Mouse (Mus musculus) liver, embryonic 15.5 days (tissue): ENCODE data around the gene Bod1. TPM values are rescaled to one million over a fixed set of nuclear protein-coding genes. Genes with fewer than 3 reads are reported as not detected.
A peak's percentile ranks its signal among the peaks of the same experiment; 100 is the strongest.

Experiments
- ATAC-seq: fragments of 200-750 bp; cut with Nextera tagmentation; 2 replicates; pipeline ENCODE4 v1.8.0; 2017; ENCODE audit warnings: moderate number of reproducible peaks, mild to moderate bottlenecking, moderate library complexity; ENCODE audit not compliant: insufficient read depth
- H3K27ac ChIP-seq: fragments of 300-500 bp; sonication (generic); replicated peaks from 2 replicates; pipeline ENCODE4 v1.5.1; 2015; ENCODE audit warnings: mild to moderate bottlenecking, inconsistent platforms
- H3K27me3 ChIP-seq: fragments of 300-500 bp; sonication (generic); 2 replicates; pipeline ENCODE4 v1.6.1; 2015; ENCODE audit warnings: mild to moderate bottlenecking, inconsistent platforms
- H3K36me3 ChIP-seq: fragments of 300-500 bp; sonication (generic); replicated peaks from 2 replicates; pipeline ENCODE4 v1.6.1; 2015; ENCODE audit warnings: moderate library complexity, mild to moderate bottlenecking, inconsistent platforms
- H3K4me1 ChIP-seq: fragments of 300-500 bp; sonication (generic); replicated peaks from 2 replicates; pipeline ENCODE4 v1.6.1; 2015; ENCODE audit warnings: inconsistent platforms
- H3K4me2 ChIP-seq: fragments of 300-500 bp; sonication (generic); 2 replicates; pipeline ENCODE4 v1.6.1; 2015; ENCODE audit warnings: moderate library complexity, mild to moderate bottlenecking, inconsistent platforms
- H3K4me3 ChIP-seq: fragments of 300-500 bp; sonication (generic); replicated peaks from 2 replicates; pipeline ENCODE4 v1.5.1; 2015; ENCODE audit warnings: mild to moderate bottlenecking, inconsistent platforms
- H3K9ac ChIP-seq: fragments of 300-500 bp; sonication (generic); 2 replicates; pipeline ENCODE4 v1.6.1; 2015; ENCODE audit warnings: moderate library complexity, mild to moderate bottlenecking, inconsistent platforms
- H3K9me3 ChIP-seq: fragments of 300-500 bp; sonication (generic); replicated peaks from 2 replicates; pipeline ENCODE4 v1.6.1; 2016; ENCODE audit warnings: inconsistent platforms
- WGBS: fragments of 180-500 bp; shearing (Covaris S2); methylation state at CpG from one replicate; pipeline ENCODE4 v1.1.7; 2015; ENCODE audit warnings: mixed read lengths; ENCODE audit not compliant: insufficient replicate concordance; 5-methylcytosine and 5-hydroxymethylcytosine counted together
- polyA plus RNA-seq: library from polyadenylated mRNA; unstranded; fragments of >200 nt; fragmentation: Nextera tagmentation; extraction: Ambion mirVana; gene quantifications from 2 replicates; pipeline ENCODE4 v1.2.1, GENCODE M21; 2015

The Bod1 gene
- polyA plus RNA-seq: 11.8 and 13.1 TPM in 2 replicates

- H3K36me3 ChIP-seq: peaks cover 21% of the 10 kb centered on the region
- H3K4me3 ChIP-seq: peak within 1 kb of the TSS; percentile 77
- peaks cover 25% of the 10 kb centered on the region for H3K4me1 ChIP-seq
- ATAC-seq: peak; percentile 90
- H3K9me3 ChIP-seq: no peaks in the 10 kb centered on the region
- under 1% methylated on average over 75 of the region's 76 CpGs for WGBS
- H3K27me3 ChIP-seq: no peaks in the 10 kb centered on the region
- H3K9ac ChIP-seq: peak within 1 kb of the TSS; percentile 79
- H3K27ac ChIP-seq: no peak within 1 kb of the TSS
- H3K4me2 ChIP-seq: peak within 1 kb of the TSS; percentile 73
Measured at GRCm38 (mm10) chr11:31671354-31672169, at the start of gene Bod1. TSS of gene Bod1 (minus strand) at chr11:31671885.

DNA sequence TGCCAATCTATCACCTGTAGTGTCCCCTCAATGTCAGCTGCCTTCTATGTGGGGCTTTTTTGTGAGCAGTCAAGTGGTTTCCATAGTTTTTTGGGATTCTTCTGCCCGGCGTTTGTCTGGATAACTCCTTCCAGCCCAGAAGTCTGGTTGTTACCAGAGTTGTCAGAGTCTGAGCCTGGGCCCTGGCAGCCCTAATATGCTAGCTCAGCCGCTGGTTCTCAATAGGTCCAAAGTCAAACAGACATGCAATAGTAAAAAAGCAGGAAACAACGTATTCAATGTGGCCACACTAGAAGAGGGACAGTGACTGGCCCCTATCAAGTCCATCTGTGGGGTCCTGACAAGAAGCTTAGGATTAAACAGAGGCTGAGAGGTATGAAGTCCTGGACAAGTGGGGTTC is 47.4 kb upstream of the Bod1 start:
- no peak for ATAC-seq
- Histone ChIP-seq H3K4me3 (no peak overlapping the region), H3K4me1 (peaks cover 13% of the 10 kb centered on the region), H3K36me3 (no peaks in the 10 kb centered on the region), H3K27ac (no peak overlapping the region), H3K27me3 (0 out of 2 replicates have a peak, but pooled peaks cover 10% of the 10 kb centered on the region), H3K9me3 (no peaks in the 10 kb centered on the region), H3K9ac (no peak overlapping the region), H3K4me2 (no peak overlapping the region)
- WGBS: 67% methylated on average over 4 of the region's 4 CpGs

DNA sequence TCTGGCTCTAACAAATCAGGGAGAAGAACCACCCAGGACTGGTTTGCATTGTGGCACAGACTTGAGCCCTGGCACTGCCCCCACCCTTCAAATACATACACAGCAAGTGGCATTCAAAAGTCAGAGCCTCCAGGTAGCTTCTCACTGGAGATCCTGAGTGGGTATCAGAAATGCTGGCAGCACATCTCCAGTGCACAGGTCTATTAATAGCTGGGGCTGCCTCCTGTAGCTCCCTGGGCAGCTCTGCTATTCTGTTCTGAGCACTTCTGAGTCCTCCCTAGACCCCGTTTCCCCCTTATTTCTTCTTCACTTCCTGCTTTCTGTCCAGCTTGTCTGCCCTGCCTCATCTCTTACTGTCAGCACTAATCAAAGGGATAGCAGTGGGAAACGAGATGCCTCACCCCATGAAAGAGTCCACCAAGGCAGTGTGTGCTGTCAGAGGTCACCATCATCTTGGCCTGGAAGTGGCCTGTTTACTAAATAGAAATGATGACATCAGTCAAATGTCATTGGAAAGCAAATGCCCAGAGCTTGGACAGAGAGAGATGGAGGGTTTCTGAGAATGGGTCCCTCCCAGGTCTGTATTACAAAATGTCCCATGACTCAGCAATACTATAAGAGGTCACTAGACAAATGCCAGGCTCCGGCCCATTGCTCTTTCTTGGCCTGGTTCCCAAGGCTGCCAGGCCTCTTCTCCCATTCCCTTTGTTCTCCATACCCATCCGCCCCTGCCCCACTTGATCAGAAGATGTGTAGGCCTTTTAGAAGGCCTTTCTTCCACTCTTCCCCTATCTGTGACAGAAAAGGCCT is 46.4 kb upstream of the Bod1 start:
- Histone ChIP-seq H3K27ac (no peak overlapping the region), H3K4me3 (no peak overlapping the region), H3K27me3 (peaks cover 19% of the 10 kb centered on the region; the same call in 1 of the 2 replicates), H3K4me2 (no peak overlapping the region), H3K9ac (no peak overlapping the region), H3K4me1 (peaks cover 13% of the 10 kb centered on the region), H3K9me3 (no peaks in the 10 kb centered on the region), H3K36me3 (no peaks in the 10 kb centered on the region)
- WGBS: 39% methylated on average over 4 of the region's 4 CpGs
- no peak for ATAC-seq

DNA sequence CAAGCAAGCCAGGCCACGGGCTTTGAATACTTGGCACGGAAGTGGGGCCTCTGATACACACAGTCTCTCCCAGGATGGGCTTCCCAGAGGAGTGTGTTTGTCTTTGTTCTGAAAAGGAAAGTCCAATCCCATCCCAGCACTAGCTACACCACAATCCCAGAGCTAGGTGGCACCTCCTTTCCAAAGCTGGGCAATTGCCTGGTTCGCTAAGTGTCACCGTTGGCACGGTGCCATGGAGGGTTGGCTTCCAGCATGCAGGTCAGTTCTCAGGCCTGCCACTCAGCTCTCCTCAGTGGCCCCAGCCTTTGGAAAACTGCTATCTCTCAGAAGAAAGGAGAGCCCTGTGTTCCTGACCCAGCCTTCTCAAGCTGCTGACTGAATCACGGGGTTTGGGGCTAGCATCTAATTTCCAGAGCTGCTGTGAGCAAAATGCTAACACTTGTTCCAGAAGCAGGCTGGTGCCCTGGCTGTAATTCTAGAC is 42.0 kb upstream of the Bod1 start:
- WGBS: 70% methylated on average over 6 of the region's 6 CpGs
- Histone ChIP-seq H3K9me3 (no peaks in the 10 kb centered on the region), H3K27me3 (peaks cover 35% of the 10 kb centered on the region), H3K27ac (peak overlapping the region; percentile 45; the same call in 1 of the 2 replicates), H3K4me2 (no peak overlapping the region), H3K4me1 (peaks cover 4% of the 10 kb centered on the region; the same call in 1 of the 2 replicates), H3K9ac (no peak overlapping the region), H3K4me3 (no peak overlapping the region), H3K36me3 (no peaks in the 10 kb centered on the region)
- ATAC-seq: no peak

DNA sequence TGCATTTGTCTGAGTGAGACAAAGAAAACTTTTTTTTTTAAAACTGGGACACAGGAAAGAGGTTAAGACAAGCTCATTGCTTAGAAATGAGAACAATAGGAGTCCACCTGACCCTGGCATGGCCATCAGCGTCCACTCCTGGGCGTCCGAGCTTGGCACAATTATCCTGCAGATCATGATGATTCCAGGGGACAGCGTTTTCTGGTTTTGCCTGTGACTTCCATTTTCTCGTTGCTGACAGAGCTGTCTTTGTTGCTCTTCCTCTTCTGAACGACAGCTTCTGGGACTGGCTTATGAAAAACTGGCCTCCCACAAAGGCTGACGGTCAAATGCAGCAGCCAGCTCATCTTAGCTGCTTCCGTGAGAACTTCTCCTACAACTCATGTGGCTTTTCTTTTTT is 41.4 kb upstream of the Bod1 start:
- no peaks in the 10 kb centered on the region for H3K36me3 ChIP-seq
- H3K27ac ChIP-seq: no peak overlapping the region
- H3K9ac ChIP-seq: no peak overlapping the region
- H3K27me3 ChIP-seq: peaks cover 35% of the 10 kb centered on the region
- no peaks in the 10 kb centered on the region for H3K9me3 ChIP-seq
- 37% methylated on average over 8 of the region's 8 CpGs for WGBS
- H3K4me3 ChIP-seq: no peak overlapping the region
- ATAC-seq: no peak
- no peak overlapping the region for H3K4me2 ChIP-seq
- peaks cover 3% of the 10 kb centered on the region; the same call in 1 of the 2 replicates for H3K4me1 ChIP-seq

GRCm38 (mm10) chr11:31707771-31708170 is 36.1 kb upstream of the Bod1 start:
- Histone ChIP-seq H3K27me3 (peaks cover 13% of the 10 kb centered on the region; the same call in 1 of the 2 replicates), H3K9ac (no peak overlapping the region), H3K36me3 (no peaks in the 10 kb centered on the region), H3K4me1 (peaks cover 5% of the 10 kb centered on the region; the same call in 1 of the 2 replicates), H3K4me3 (no peak overlapping the region), H3K27ac (no peak overlapping the region), H3K9me3 (0 out of 2 replicates have a peak, but pooled peaks cover 4% of the 10 kb centered on the region), H3K4me2 (no peak overlapping the region)
- no peak for ATAC-seq

DNA sequence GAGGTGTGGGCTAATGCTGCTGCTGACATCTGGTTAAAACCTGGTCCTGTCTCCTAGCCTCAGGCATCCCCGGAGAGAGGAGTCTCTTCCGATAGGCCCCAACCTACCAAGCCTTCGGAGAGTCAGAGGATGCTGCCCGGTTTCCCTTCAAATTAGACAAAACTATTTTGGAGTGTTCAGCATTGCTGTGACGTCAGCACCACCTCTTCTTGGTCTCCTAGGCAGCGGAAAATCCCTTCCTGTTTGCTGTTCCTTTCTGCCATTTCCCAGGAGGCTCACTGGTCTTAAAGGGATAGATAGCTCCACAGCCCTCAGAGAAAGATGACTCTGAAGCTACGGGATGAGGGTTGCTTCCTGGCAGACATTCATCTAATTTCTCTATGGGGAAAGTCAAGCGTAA is 31.5 kb upstream of the Bod1 start:
- Histone ChIP-seq H3K9me3 (0 out of 2 replicates have a peak, but pooled peaks cover 4% of the 10 kb centered on the region), H3K27me3 (0 out of 2 replicates have a peak, but pooled peaks cover 1% of the 10 kb centered on the region), H3K27ac (no peak overlapping the region), H3K9ac (no peak overlapping the region), H3K4me1 (peaks cover 5% of the 10 kb centered on the region; the same call in 1 of the 2 replicates), H3K36me3 (no peaks in the 10 kb centered on the region), H3K4me2 (no peak overlapping the region), H3K4me3 (no peak overlapping the region)
- 72% methylated on average over 8 of the region's 8 CpGs for WGBS
- no peak for ATAC-seq

- Histone ChIP-seq H3K27me3 (0 out of 2 replicates have a peak, but pooled peaks cover 3% of the 10 kb centered on the region), H3K36me3 (no peaks in the 10 kb centered on the region), H3K4me3 (no peak overlapping the region), H3K9ac (no peak overlapping the region), H3K27ac (no peak overlapping the region), H3K9me3 (no peaks in the 10 kb centered on the region), H3K4me1 (no peaks in the 10 kb centered on the region), H3K4me2 (no peak overlapping the region)
- 71% methylated on average over 3 of the region's 3 CpGs for WGBS
- no peak for ATAC-seq
Measured at GRCm38 (mm10) chr11:31701901-31702300, 30.2 kb upstream of the Bod1 start.

DNA sequence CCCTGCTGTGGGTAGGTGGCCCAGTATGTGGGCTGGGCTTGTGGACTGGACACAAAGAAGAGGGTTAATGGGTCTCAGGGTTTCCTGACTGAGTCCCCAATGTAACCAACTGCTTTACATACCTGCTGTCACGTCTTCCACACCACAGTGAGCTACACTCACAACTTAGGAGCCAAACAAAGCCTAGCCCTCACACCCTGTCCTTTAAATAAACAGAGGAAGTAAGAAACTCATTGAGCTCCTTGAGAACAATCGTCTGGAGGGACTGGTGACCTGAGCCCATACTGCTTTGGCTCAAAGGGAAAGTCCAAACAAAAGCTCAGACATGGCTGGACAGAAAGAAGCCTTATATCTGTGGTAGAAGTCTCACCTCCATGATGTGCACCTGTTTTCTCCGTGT is 27.8 kb upstream of the Bod1 start:
- Histone ChIP-seq H3K4me3 (no peak overlapping the region), H3K36me3 (no peaks in the 10 kb centered on the region), H3K27ac (no peak overlapping the region), H3K27me3 (0 out of 2 replicates have a peak, but pooled peaks cover 3% of the 10 kb centered on the region), H3K9ac (no peak overlapping the region), H3K4me2 (no peak overlapping the region), H3K9me3 (no peaks in the 10 kb centered on the region), H3K4me1 (no peaks in the 10 kb centered on the region)
- no peak for ATAC-seq
- whole genome bisulfite sequencing: 41% methylated on average over 3 of the region's 3 CpGs

DNA sequence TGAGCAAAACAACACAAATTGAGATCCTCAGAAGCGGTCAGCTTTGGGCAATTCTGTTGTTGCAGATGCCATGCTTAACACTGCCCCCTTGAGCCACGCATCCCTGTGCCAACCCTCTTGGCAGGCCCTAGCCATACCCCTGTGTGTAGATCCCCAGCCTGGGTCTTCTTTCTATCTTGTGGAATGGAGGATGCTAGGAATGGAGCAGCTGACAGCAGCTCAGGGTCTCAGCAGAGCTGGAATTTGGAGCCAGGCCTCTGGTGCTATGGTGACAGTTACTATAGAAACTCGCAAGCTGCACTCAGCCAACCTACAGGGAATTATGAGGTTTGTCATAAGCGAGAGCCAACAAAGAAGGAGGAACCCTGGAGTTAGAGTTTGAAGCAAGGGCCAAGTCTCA is 23.1 kb upstream of the Bod1 start:
- Histone ChIP-seq H3K27me3 (peaks cover 7% of the 10 kb centered on the region; the same call in 1 of the 2 replicates), H3K4me1 (no peaks in the 10 kb centered on the region), H3K27ac (no peak overlapping the region), H3K4me2 (no peak overlapping the region), H3K9me3 (0 out of 2 replicates have a peak, but pooled peaks cover 3% of the 10 kb centered on the region), H3K4me3 (no peak overlapping the region), H3K9ac (no peak overlapping the region), H3K36me3 (no peaks in the 10 kb centered on the region)
- ATAC-seq: no peak
- 72% methylated on average over 4 of the region's 4 CpGs for WGBS

GRCm38 (mm10) chr11:31694109-31694508 is 22.4 kb upstream of the Bod1 start:
- Histone ChIP-seq H3K9ac (no peak overlapping the region), H3K27ac (no peak overlapping the region), H3K27me3 (peaks cover 7% of the 10 kb centered on the region; the same call in 1 of the 2 replicates), H3K36me3 (no peaks in the 10 kb centered on the region), H3K4me3 (no peak overlapping the region), H3K4me2 (no peak overlapping the region), H3K4me1 (no peaks in the 10 kb centered on the region), H3K9me3 (0 out of 2 replicates have a peak, but pooled peaks cover 3% of the 10 kb centered on the region)
- no peak for ATAC-seq
- WGBS: 65% methylated on average over 1 of the region's 1 CpGs
